Mouse (Mus musculus) heart, postnatal 0 days (tissue): ENCODE measurements around the gene Ly86. TPM values are rescaled to one million over a fixed set of nuclear protein-coding genes. Genes with fewer than 3 reads are reported as not detected.

Experiments
- ATAC-seq: fragments of 200-750 bp; cut with Nextera tagmentation; 2 replicates; pipeline ENCODE4 v1.8.0; 2017; ENCODE audit warnings: low read depth, moderate number of reproducible peaks, moderate library complexity; ENCODE audit not compliant: insufficient read depth
- DNase-seq: peaks from one replicate; pipeline ENCODE4 v3.0.0-alpha.2; 2016; ENCODE audit warnings: low spot score
- H3K27ac ChIP-seq: fragments of 300-500 bp; sonication (generic); 2 replicates; pipeline ENCODE4 v1.5.1; 2014; ENCODE audit warnings: low read depth, mild to moderate bottlenecking
- H3K27me3 ChIP-seq: fragments of 300-500 bp; sonication (generic); 2 replicates; pipeline ENCODE4 v1.6.1; 2014; ENCODE audit warnings: low read length, mixed read lengths; ENCODE audit not compliant: control insufficient read depth, insufficient read depth
- H3K36me3 ChIP-seq: fragments of 300-500 bp; sonication (generic); replicated peaks from 2 replicates; pipeline ENCODE4 v1.6.1; 2014; ENCODE audit warnings: low read length, mixed read lengths; ENCODE audit not compliant: control insufficient read depth, insufficient read depth
- H3K4me1 ChIP-seq: fragments of 300-500 bp; sonication (generic); 2 replicates; pipeline ENCODE4 v1.6.1; 2014; ENCODE audit warnings: antibody characterized with exemption; ENCODE audit not compliant: control insufficient read depth, insufficient read depth
- H3K4me2 ChIP-seq: fragments of 300-500 bp; sonication (generic); 2 replicates; pipeline ENCODE4 v1.6.1; 2014; ENCODE audit warnings: low read depth, mild to moderate bottlenecking, low read length, moderate library complexity
- H3K4me3 ChIP-seq: fragments of 300-500 bp; sonication (generic); 2 replicates; pipeline ENCODE4 v1.5.1; 2014; ENCODE audit warnings: low read depth, low read length
- H3K9ac ChIP-seq: fragments of 300-500 bp; sonication (generic); replicated peaks from 2 replicates; pipeline ENCODE4 v1.6.1; 2014; ENCODE audit warnings: low read depth, low read length, mixed read lengths
- H3K9me3 ChIP-seq: fragments of 300-500 bp; sonication (generic); replicated peaks from 2 replicates; pipeline ENCODE4 v1.6.1; 2016; ENCODE audit warnings: low read length; ENCODE audit not compliant: control insufficient read depth
- CTCF ChIP-seq: IDR thresholded peaks from 2 replicates; pipeline ENCODE4 v1.5.1; 2016; ENCODE audit warnings: antibody characterized with exemption, control low read depth, low read depth
- EP300 ChIP-seq: IDR thresholded peaks from 2 replicates; pipeline ENCODE4 v1.6.1; 2016; ENCODE audit warnings: antibody characterized with exemption, low read depth
- WGBS: fragments of 180-500 bp; shearing (Covaris S2); extraction: QIAGEN DNeasy Blood & Tissue Kit; methylation state at CpG from one replicate; pipeline ENCODE4 v1.1.7; 2014; 5-methylcytosine and 5-hydroxymethylcytosine counted together
- polyA plus RNA-seq: library from polyadenylated mRNA; unstranded; fragments of >200 nt; fragmentation: Nextera tagmentation; extraction: Ambion mirVana; gene quantifications from 2 replicates; pipeline ENCODE4 v1.2.1, GENCODE M21; 2015
- total RNA-seq: library from RNA; depleted of rRNA; stranded (reverse); fragments of >200 nt; gene quantifications from 2 replicates; pipeline ENCODE4 v1.2.3, GENCODE M21; 2014; ENCODE audit warnings: low replicate concordance; rRNA removed

Gene Ly86
- total RNA-seq, result 1.5 TPM in 1 of 2 replicates, not detected in the other
- 4.5 and 5.1 TPM in 2 replicates for polyA plus RNA-seq

DNA sequence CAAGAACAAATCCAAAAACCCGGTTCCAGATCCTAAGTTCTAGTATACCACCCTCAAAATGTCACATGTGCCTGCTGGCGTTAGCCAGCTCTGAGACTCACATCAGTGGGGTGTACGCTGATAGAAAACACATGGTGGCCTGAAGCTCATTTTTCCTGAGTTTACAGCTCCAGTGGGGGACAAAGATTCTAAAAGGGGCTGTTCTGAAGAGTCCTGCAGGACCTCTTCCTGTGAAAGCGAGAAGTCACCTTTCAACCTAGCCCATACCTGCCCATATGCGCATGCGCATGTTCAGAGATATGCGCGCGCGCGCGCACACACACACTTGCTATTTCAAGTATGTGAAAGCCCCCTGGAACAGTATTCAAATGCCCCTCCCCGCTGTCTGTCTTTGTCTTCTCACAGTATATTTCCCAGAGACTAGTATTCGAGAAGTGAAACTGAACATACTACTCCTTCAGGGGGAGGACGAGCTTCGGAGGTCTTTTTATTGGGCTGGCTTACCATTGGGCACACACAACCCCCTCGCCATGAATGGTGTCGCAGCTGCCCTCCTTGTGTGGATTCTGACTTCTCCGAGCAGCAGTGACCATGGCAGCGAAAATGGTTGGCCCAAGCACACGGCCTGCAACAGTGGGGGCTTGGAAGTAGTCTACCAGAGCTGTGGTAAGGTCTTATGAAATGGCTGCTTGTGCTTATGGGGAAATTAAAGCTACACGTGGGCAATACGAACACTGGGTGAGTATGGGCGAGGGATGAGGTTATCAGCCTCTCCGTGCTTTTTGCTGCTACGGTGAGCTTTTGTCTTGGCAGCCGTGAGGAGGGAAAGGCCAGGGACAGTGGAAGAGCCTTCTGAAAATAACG is at the start of gene Ly86:
Ly86 (plus strand) TSS at position 300 of the 864 bp plus-strand sequence.
- DNase-seq (no peak), ATAC-seq (no peak)
- Histone ChIP-seq H3K4me2 (no peak within 1 kb of the TSS), H3K9ac (no peak within 1 kb of the TSS), H3K4me3 (no peak within 1 kb of the TSS), H3K27me3 (no peaks in the 10 kb centered on the region), H3K9me3 (no peaks in the 10 kb centered on the region), H3K4me1 (no peaks in the 10 kb centered on the region), H3K27ac (no peak within 1 kb of the TSS), H3K36me3 (no peaks in the 10 kb centered on the region)
- 89% methylated on average over 28 of the region's 28 CpGs for WGBS
- TF ChIP-seq CTCF (no peak), EP300 (no peak)

GRCm38 (mm10) chr13:37297886-37298285 is 47.1 kb upstream of the Ly86 start:
- WGBS, result 67% methylated on average over 5 of the region's 5 CpGs
- TF ChIP-seq CTCF (no peak), EP300 (no peak)
- no peak for ATAC-seq

GRCm38 (mm10) chr13:37298856-37299255 is 46.2 kb upstream of the Ly86 start:
- H3K27me3 ChIP-seq, result no peaks in the 10 kb centered on the region
- DNase-seq (no peak), ATAC-seq (no peak)
- H3K9ac ChIP-seq, result no peak overlapping the region
- H3K4me2 ChIP-seq, result no peak overlapping the region
- H3K27ac ChIP-seq, result no peak overlapping the region
- TF ChIP-seq EP300 (no peak), CTCF (no peak)
- 4% methylated on average over 1 of the region's 1 CpGs for WGBS
- H3K4me3 ChIP-seq, result no peak overlapping the region
- no peaks in the 10 kb centered on the region for H3K36me3 ChIP-seq
- H3K9me3 ChIP-seq, result no peaks in the 10 kb centered on the region
- H3K4me1 ChIP-seq, result no peaks in the 10 kb centered on the region

More at GRCm38 (mm10) chr13:37297886-37298285, 47.1 kb upstream of the Ly86 start:
- no peak overlapping the region for H3K27ac ChIP-seq
- no peak overlapping the region for H3K4me3 ChIP-seq
- H3K9me3 ChIP-seq, result no peaks in the 10 kb centered on the region
- no peak for DNase-seq
- H3K36me3 ChIP-seq, result no peaks in the 10 kb centered on the region
- no peak overlapping the region for H3K4me2 ChIP-seq
- no peaks in the 10 kb centered on the region for H3K27me3 ChIP-seq
- no peaks in the 10 kb centered on the region for H3K4me1 ChIP-seq
- H3K9ac ChIP-seq, result no peak overlapping the region

GRCm38 (mm10) chr13:37302877-37303276 is 42.1 kb upstream of the Ly86 start:
- no peak for TF ChIP-seq CTCF
- WGBS, result 47% methylated on average over 5 of the region's 5 CpGs

GRCm38 (mm10) chr13:37308006-37308405 is 37.0 kb upstream of the Ly86 start:
- H3K27me3 ChIP-seq, result peaks cover 12% of the 10 kb centered on the region
- TF ChIP-seq CTCF (no peak), EP300 (no peak)
- ATAC-seq (no peak), DNase-seq (no peak)
- 52% methylated on average over 4 of the region's 4 CpGs for WGBS
- no peak overlapping the region for H3K27ac ChIP-seq
- H3K4me1 ChIP-seq, result 0 out of 2 replicates have a peak, but pooled peaks cover 3% of the 10 kb centered on the region
- no peaks in the 10 kb centered on the region for H3K9me3 ChIP-seq
- no peak overlapping the region for H3K4me2 ChIP-seq
- no peak overlapping the region for H3K9ac ChIP-seq
- H3K36me3 ChIP-seq, result no peaks in the 10 kb centered on the region
- no peak overlapping the region for H3K4me3 ChIP-seq

More at GRCm38 (mm10) chr13:37302877-37303276, 42.1 kb upstream of the Ly86 start:
- ATAC-seq, result no peak
- no peaks in the 10 kb centered on the region for H3K36me3 ChIP-seq
- H3K4me3 ChIP-seq, result no peak overlapping the region
- no peaks in the 10 kb centered on the region for H3K4me1 ChIP-seq
- H3K4me2 ChIP-seq, result no peak overlapping the region
- H3K27ac ChIP-seq, result no peak overlapping the region
- H3K9me3 ChIP-seq, result no peaks in the 10 kb centered on the region
- no peak for DNase-seq
- H3K27me3 ChIP-seq, result no peaks in the 10 kb centered on the region
- H3K9ac ChIP-seq, result no peak overlapping the region
